Mouse (Mus musculus) MEL (cell line): Measurements from ENCODE around the gene Ripply2.

Experiments
- BHLHE40 ChIP-seq: IDR thresholded peaks from 2 replicates; pipeline ENCODE4 v1.6.1; 2012; ENCODE audit warnings: low read depth, mild to moderate bottlenecking, inconsistent platforms, low read length, improper control_type of control experiment, borderline replicate concordance
- CHD1 ChIP-seq: IDR thresholded peaks from 2 replicates; pipeline ENCODE4 v1.6.1; 2012; ENCODE audit warnings: low read depth, mild to moderate bottlenecking, inconsistent platforms, low read length, improper control_type of control experiment
- CTCF ChIP-seq, 3 experiments: IDR thresholded peaks in 2 of 3; conservative IDR thresholded peaks in 1 of 3; 2 replicates each; pipeline ENCODE4 v1.5.1; 2011 to 2012; ENCODE audit warnings: low read length in 3 of 3, low read depth in 2 of 3, mild to moderate bottlenecking in 2 of 3, improper control_type of control experiment in 1 of 3, inconsistent platforms in 1 of 3, mixed read lengths in 1 of 3, moderate library complexity in 1 of 3; ENCODE audit not compliant: control insufficient read depth in 1 of 3, insufficient read depth in 1 of 3, poor library complexity in 1 of 3, severe bottlenecking in 1 of 3
- HCFC1 ChIP-seq: IDR thresholded peaks from 2 replicates; pipeline ENCODE4 v1.6.1; 2012; ENCODE audit warnings: low read depth, mild to moderate bottlenecking, inconsistent platforms, low read length, improper control_type of control experiment, moderate library complexity
- MAX ChIP-seq: IDR thresholded peaks from 2 replicates; pipeline ENCODE4 v1.6.1; 2011; ENCODE audit warnings: low read length, improper control_type of control experiment
- POLR2A ChIP-seq, 2 experiments: IDR thresholded peaks; 2 replicates each; pipeline ENCODE4 v1.6.1; 2011 to 2012; ENCODE audit warnings: low read length in 2 of 2, mild to moderate bottlenecking in 2 of 2, control low read depth in 1 of 2, improper control_type of control experiment in 1 of 2, low read depth in 1 of 2, moderate library complexity in 1 of 2; ENCODE audit not compliant: control insufficient read depth in 1 of 2, insufficient read depth in 1 of 2, poor library complexity in 1 of 2
- RCOR1 ChIP-seq: IDR thresholded peaks from 2 replicates; pipeline ENCODE4 v1.6.1; 2012; ENCODE audit warnings: low read depth, mild to moderate bottlenecking, inconsistent platforms, low read length, improper control_type of control experiment
- TBP ChIP-seq: IDR thresholded peaks from 2 replicates; pipeline ENCODE4 v1.8.0; 2011; ENCODE audit warnings: low read depth, low read length, improper control_type of control experiment

- TF ChIP-seq CTCF (IDR thresholded peaks at IDR 0.05 in 2 of 3, conservative IDR thresholded peaks at IDR 0.05 in 1 of 3; ENCODE audit: control insufficient read depth in 1 of 3, insufficient read depth in 1 of 3, low read depth in 2 of 3, low read length in 3 of 3, poor library complexity in 1 of 3, severe bottlenecking in 1 of 3) (no peak), BHLHE40 (no peak), RCOR1 (no peak), TBP (no peak), CHD1 (no peak), POLR2A (IDR thresholded peaks at IDR 0.05; ENCODE audit: control insufficient read depth in 1 of 2, insufficient read depth in 1 of 2, low read depth in 1 of 2, low read length in 2 of 2, poor library complexity in 1 of 2) (no peak), HCFC1 (no peak), MAX (no peak)
Observed at GRCm38 (mm10) chr9:86980942-86981341, 34.4 kb upstream of the Ripply2 start.
